Mouse (Mus musculus): ENCODE data around the gene Zswim1. TPM values are rescaled to one million over a fixed set of nuclear protein-coding genes. Genes with fewer than 3 reads are reported as not detected.
A peak's percentile ranks its signal among the peaks of the same experiment; 100 is the strongest.
"Not testable (repeated sequence)": the region's sequence is repeated elsewhere in the genome, so short reads cannot be mapped to it uniquely, and the experiment has no call there.

The Zswim1 gene
- total RNA-seq, 2 experiments from 2014 or later = 22.7 to 22.9 TPM

DNA sequence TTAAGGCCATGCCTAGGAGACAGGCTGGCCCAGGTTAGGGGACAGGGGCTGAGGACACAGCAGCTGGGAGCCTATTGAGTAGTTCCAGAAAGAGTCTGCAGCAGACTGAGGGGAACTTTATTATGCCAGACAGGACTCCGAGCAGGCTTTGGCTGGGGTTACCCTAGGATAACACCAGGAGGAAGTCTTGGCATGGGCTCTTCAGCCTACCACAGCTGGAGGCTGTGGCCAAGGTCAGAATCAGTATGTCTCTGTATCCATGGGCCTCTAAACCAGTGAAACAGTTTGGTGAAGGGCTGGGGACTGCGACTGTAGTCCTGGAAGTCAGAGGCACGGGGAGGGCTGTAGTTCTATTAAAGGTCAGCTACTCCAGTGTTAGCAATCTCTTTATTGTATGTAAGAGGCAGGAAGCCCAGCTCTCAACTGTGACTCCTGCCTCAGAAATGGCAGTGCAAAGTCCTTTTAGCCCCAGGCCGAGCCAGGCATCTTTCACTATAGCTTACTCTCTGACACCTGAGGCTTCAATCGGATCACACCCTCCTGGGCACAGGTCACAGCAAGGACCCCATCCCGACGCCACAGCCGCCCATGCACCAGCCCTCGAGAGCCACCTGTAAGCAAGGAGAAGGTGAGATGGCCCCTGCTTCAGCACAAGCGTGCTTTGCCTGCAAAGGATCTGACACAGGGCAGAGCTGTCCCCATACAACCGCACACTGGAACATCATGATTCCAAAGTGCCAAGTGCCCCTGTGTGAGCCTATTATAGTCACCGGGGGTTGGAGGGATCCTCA, 29.9 kb upstream of the Zswim1 start:
- no peak for DNase-seq (ENCODE audit: extremely low spot score in 1 of 2, low spot score in 1 of 2)

DNA sequence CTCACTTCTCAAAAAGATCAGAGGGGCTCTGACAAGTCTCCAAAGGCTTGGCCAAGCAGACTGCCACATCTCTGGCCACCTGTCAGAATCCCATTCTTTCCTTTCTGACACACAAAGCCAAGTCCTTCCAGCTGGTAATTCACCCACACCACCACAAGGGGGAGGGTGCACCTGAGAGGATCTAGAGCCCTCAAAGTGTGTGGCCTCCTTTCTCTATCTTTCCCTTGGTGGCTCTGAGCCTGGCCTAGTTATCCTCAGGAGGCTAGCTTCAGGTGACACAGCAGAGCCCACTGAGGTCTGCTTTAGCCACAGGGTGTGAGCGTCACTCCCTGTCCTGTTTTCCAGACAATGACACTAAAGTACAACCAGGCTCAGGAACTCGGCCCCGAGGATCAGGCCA, 29.2 kb upstream of the Zswim1 start:
- DNase-seq (ENCODE audit: extremely low spot score in 1 of 2, low spot score in 1 of 2) = peak in 1 of 2 experiments; percentile 56

DNA sequence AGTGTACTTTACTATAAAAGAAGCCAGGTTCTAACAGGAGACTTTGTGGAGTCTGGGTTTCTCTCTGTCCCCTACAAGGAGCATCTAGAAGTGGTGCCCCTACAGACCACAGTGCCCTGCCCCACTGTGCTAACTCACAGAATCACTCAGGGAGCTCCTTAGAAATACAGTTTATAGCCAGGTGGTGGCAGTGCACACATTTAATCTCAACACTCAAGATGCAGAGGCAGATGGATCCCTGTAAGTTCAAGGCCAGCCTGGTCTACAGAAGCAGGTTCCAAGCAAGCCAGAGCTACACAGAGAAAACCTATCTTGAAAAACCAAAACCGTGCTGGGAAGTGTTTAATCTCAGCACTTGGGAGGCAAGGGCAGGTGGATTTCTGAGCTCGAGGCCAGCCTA, 28.7 kb upstream of the Zswim1 start:
- no peak for DNase-seq (ENCODE audit: extremely low spot score in 1 of 2, low spot score in 1 of 2)

DNA sequence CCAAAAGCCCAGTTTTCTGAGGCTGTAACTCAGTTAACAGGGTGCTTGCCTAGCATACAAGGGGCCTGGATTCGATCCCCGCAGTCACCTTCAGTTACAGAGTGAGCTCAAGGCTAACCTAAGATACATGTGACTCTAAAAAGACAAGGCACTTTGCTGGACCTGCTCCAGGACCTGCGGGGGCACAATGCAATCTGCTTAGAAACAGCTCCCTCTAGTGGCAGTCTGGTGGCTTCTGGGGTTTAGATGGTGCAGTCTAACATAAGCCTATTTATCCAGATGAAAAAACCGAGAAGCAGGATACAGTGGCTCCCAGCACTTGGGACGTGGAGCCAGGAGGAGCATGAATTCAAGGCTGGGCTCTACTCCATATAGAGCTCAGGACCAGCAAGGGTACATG, 28.2 kb upstream of the Zswim1 start:
- DNase-seq (ENCODE audit: extremely low spot score in 1 of 2, low spot score in 1 of 2) = peak; percentile 63 to 84

DNA sequence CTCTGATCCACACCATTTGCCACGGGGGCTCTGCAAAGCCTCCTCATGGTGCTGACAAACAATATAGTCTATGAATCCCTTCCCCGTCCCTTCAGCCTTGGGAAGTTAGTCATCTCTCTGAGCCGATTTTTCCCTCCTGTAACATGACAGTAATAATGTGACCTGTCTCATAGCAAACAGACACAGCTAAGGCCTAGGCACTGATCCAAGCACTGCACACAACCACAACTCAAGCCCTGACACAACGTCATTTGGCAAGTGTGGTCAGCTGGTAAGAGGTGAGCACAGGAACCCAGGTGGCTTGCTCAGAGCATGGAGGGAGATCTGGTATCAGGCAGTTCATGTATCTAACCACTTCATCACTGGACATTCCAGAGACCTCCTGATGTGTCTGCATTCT, 26.6 kb upstream of the Zswim1 start:
- DNase-seq (ENCODE audit: extremely low spot score in 1 of 2, low spot score in 1 of 2) = no peak

DNA sequence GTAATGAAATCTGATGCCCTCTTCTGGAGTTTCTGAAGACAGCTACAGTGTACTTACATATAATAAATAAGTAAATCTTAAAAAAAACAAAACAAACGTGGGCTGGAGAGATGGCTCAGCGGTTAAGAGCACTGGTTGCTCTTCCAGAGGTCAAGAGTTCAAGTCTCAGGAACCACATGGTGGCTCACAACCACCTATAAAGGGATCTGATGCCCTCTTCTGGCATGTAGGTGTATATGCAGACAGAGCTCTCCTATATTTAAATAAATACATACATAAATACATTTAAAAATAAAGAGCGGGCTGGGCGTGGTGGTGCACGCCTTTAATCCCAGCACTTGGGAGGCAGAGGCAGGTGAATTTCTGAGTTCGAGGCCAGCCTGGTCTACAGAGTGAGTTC, 23.9 kb upstream of the Zswim1 start:
- DNase-seq (ENCODE audit: extremely low spot score in 1 of 2, low spot score in 1 of 2) = not testable (repeated sequence)

DNA sequence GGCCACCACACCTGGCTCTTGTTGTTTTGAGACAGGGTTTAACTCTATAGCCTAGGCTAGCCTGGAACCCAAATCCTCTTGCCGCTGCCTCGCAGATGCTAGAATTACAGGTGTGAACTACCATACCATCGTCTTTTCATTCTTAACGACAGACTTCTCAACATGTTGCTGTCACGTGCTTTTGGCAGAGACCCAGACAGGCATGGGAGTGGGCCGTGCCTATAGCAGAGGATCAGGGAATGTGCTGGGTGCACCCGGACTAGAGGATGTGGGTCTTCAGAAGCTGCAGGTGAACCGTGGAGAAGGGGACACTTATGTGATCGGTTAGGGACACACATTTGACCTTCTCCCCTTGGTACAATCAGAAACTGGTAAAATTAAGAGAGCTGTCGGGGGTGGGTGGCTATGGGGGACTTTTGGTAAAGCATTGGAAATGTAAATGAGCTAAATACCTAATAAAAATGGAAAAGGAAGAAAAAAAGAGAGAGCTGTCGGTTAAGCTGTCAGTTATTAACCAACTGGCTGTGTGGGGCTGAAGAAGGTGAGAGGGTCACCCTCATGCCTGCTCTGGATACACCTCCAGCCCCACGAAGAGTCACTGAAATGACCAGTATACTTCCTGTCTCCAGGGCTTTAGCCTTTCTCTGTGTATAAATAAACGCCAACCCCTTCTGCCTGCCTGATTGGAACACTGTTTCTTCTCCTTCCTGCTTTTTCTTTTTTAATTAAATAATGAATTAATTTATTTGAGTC, 22.1 kb upstream of the Zswim1 start:
- no peak for DNase-seq (ENCODE audit: extremely low spot score in 1 of 2, low spot score in 1 of 2)

DNA sequence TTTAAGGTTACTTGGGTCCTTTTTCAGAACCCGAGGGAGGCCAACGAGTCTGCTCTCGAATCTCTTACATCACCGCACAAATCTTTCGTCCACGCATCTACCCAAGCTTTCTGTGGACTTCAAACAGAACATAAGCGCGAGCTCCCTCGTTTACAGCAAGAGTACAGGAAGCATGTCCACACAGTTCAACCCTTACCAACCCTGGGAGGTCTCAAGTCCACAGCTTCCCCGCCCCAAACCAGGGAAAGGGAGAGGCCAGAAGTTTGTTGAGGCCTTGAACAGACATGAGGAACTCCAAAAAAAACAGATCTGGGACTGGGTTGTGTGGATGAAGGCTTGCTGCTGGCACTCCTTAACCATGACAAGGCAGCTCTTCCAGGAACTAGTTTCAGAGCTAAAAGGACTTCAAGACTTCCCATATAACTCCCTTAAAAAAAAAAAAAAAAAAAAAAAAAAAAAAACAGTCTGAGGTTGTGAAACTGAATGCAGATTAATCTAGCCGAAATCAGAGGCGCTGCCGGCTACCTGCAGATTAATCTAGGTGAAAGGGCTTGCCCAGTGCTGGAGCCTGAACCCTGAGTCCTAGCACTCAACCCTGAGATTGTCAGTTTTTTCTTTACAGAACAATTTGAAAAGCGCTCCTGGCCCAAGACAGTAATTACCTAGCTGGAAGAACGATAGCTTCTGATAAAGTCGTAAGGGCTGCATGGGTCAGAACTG, 19.1 kb upstream of the Zswim1 start:
- no peak for DNase-seq (ENCODE audit: extremely low spot score in 1 of 2, low spot score in 1 of 2)

DNA sequence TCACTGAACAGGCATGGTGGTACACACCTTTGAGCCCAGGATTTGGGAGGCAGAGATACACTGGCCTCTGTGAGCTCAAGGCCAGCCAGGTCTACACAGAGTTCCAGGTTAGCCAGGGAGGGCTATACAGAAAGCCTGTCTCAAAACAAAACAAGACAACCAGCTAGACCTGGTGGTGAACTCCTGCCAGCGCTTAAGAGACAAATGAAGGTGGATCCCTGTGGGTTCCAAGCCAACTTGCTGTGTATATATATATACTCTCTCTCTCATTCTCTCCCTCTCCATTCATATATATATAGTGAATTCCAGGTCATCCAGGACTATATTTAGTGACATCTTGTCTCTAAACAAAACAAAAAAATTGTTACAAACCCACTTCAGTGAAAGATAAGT, 18.6 kb upstream of the Zswim1 start:
- no peak for DNase-seq (ENCODE audit: extremely low spot score in 1 of 2, low spot score in 1 of 2)

DNA sequence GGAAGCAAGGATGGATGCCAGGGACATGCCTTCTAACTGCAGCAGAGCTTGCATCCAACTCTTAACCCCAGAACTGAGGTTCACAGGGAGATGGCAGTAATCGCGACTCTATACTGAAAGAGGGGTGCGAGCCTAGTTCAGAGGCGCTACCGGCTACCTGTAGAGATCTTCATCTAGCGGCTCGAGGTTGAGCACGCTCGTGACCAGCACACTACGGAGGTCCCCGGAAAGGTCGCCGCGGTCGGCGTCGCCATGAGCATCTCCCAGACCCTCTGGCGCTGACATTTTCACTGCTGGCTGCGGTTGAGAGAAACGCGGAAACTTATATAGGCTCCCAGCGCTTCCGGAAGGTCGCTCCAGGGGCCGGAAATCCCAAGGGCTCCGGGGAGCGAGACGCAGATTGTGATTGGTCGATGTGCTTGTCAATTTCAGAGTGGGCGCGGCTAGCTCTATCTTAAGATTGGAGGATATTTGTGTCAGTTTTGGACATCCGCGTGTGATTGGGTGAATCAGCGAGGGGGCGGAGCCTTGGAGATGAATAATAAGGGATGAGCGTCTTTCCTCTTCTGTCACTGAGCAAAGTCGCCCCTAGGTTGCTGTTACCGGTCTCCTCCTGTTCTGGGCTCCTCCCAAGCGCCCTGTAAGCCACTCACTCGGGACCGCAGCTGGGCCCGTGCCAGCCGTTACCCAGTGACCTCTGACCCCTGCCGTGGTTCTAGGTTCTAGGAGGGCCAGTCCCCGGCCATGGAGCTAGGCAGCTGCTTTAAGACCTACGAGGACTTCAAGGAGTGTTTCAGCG, 17.8 kb upstream of the Zswim1 start, which contains the start of the genes Acot8 and Zswim3:
Gene Acot8, minus strand, starts transcription at position 350 of the 799 bp plus-strand sequence.
Gene Zswim3, plus strand, starts transcription at position 566 of the 799 bp plus-strand sequence.
- DNase-seq (ENCODE audit: extremely low spot score in 1 of 2, low spot score in 1 of 2) = peak; percentile 96 to 97

DNA sequence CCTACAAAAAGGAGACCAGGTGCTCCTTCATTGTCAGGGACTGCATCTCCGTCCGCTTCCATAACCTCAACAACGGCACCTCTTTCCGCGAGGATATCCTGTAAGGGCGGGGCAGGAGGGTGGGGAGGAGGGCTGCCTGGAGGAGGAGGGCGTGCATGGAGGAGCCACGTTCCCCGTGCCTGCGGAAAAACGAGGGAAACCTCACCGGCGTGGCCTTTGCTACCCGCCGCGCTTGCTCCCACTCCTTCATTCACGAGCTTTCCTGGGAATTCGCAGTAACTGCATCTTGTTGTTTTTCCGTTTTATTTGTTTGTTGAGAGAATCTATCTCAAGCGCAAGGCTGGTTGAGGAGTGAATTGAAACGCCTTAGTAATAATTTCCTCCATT, 17.2 kb upstream of the Zswim1 start:
- no peak for DNase-seq (ENCODE audit: extremely low spot score in 1 of 2, low spot score in 1 of 2)

DNA sequence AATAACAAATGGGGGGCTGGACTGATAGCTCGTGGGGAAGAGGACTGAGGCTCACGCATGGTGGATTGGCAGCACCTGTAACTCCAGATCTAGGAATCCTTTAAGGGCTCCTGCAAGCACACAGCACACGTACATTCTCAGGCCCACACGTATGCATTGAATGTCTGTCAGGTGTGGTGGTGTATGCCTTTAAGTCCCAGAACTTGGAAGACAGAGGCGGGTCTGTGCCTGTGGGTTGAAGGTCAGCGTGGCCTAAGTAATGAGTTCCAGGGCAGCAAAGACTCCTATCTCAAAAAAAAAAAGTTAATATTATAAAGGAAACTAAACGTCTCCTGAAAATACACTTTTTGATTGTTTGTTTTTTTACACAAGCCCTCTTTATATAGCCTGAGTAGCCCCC, 15.9 kb upstream of the Zswim1 start:
- DNase-seq (ENCODE audit: extremely low spot score in 1 of 2, low spot score in 1 of 2) = no peak

DNA sequence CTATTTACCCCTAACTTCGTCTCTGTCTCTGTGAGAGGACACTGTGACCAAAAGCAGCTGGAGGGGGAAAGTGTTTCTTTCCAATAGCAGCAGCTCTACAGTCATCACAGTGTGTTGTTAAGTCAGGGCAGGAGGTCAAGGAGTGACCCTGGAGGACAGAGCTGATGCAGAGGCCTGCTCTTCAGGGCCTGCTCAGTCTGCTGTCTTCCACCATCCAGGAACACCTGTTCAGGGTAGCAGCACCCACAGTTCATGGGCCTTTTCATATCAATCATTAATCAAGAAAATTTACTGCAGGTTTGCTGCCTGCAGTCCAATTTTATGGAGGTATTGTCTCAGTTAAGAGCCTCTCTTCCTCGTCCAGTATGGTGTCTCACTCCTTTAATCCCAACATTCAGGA, 8.9 kb upstream of the Zswim1 start:
- no peak for DNase-seq (ENCODE audit: extremely low spot score in 1 of 2, low spot score in 1 of 2)

DNA sequence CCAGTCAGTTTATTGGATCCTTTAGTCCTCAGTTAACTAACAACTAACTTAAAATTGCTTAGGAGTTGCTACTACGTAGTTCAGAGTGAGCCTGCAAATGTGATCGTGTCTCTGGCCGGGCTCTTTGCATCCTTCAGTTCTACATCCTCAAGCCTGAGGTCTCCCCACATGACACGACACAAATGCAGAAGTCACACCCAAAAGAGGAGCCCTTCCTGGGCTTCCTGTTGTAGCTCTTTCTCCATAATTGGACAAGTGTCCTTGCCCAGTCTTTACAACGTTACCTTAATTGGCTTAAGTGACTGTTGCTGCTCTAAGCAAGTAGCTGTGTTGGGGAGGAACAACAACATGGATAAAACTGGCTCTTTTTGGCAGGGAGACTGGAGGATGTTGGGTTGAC, 7.1 kb upstream of the Zswim1 start:
- DNase-seq (ENCODE audit: extremely low spot score in 1 of 2, low spot score in 1 of 2) = no peak

DNA sequence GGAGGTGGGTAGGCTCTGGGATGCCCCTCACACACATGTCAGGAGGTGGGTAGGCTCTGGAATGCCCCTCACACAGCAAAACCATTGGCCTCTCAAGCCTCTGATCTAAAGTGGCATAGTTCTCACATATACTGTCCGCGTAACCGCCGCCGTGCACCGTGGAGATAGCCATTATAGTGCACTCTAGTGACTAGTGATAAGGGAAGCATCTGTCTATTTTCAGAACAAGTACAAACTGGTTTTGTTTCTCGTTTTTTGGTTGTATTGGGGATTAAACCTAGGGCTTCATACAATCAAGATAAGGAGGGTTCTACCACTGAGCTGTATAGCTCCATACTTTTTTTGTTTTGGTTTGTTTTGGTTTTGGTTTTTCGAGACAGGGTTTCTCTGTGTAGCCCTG, 6.7 kb upstream of the Zswim1 start:
- DNase-seq (ENCODE audit: extremely low spot score in 1 of 2, low spot score in 1 of 2) = no peak

DNA sequence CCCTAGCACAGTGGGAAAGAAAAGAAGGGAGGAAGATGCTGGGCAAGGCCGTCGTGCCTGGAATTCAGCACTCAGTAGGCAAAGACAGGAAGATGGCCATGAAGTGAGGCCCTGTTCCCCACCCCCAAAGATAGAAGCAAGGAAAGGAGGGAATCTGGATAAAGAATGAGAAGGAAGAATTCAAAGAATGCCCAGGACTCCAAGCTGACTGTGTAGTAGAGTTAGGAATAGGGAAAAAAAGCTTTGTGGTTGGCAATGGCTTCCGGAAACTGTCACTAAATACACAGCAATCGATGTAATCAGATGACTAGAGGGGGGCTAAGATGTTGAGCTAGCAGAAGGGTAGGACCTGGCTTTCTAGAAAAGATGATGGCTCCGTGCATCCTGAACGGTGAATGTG, 5.3 kb upstream of the Zswim1 start:
- no peak for DNase-seq (ENCODE audit: extremely low spot score in 1 of 2, low spot score in 1 of 2)

DNA sequence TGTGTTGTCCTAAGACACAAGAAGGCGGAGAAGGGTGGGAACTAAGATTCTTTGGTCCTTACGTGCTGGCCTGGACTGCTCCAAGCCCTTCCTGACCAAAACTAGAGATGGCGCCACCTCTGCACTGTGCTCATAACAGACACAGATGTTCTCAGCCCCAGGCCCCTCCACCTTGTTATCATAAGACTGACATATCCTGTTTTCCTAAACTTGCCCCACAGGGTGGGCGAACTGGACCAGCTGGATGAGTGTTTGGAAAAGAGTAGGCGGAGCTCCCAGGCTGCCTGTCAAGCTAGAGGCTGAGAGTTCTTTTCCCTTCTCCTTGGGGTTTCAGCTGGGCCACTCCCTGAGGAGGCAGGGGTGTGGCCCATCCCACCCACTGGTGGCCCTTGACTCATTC, 4.8 kb upstream of the Zswim1 start:
- DNase-seq (ENCODE audit: extremely low spot score in 1 of 2, low spot score in 1 of 2) = no peak

DNA sequence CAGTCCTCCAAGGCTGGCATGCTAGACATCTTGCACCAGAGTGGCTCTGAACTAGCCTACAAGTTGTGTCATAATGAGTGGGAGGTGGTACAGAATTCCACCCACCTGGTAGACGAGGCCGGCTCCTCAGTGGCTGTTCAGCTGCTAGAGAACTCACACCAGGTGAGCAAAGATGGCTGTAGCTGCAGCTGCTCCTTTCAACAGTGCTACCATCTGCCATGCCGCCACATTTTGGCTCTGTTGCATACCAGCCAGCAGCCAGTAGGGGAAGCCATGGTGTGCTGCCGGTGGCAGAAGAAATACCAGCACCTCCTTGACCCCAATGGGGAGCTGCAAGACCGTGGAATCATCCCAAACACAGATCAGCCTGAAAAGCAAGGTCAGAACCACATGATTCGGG, 1.4 kb upstream of the Zswim1 start:
- no peak for DNase-seq (ENCODE audit: extremely low spot score in 1 of 2, low spot score in 1 of 2)

DNA sequence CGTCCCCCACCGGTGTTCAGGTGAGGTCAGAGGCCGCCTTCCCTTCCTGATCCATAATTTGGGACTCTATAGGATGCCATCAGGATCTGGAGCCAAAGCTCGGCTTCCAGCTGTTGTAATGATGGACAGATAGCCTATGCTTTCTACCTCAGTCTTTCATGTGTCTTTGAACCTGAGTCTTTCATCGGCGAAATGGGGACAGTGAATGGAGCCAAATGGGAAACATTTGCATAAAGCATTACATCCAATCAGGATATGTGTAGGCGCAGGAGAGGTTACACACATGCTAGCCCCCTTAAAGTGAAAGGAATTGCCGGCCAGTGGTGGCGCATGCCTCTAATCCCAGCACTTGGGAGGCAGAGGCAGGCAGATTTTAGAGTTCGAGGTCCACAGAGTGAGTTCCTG, 697 bp downstream of the Zswim1 start:
- DNase-seq (ENCODE audit: extremely low spot score in 1 of 2, low spot score in 1 of 2) = no peak

DNA sequence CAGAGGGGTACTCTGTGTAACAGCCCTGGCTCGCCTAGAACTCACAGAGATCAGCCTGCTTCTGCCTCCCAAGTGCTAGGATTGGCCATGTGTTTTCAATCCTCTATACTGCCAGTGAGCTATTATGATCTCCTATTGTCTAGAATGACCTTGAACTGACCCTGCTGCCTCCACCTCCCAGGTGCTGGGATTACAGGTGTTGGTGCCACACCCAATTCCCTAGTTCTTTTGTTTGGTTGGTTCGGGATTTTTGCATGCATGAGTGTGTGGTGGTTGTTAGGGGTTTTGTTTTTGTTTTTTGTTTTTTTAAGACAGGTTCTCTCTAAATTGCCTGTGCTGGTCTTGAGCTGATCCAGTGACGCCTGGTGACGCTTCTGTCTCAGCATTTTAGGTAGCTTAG, 1.5 kb downstream of the Zswim1 start:
- no peak for DNase-seq (ENCODE audit: extremely low spot score in 1 of 2, low spot score in 1 of 2)
